Mouse (Mus musculus): ENCODE results near the gene Pet100. TPM values are rescaled to one million over a fixed set of nuclear protein-coding genes. Genes with fewer than 3 reads are reported as not detected.
"Not testable (repeated sequence)": the region's sequence is repeated elsewhere in the genome, so short reads cannot be mapped to it uniquely, and the experiment has no call there.

Pet100 gene
- polyA plus RNA-seq (2015; fragmentation: Nextera tagmentation; extraction: Ambion mirVana) = 93.4 and 99.6 TPM in 2 replicates

DNA sequence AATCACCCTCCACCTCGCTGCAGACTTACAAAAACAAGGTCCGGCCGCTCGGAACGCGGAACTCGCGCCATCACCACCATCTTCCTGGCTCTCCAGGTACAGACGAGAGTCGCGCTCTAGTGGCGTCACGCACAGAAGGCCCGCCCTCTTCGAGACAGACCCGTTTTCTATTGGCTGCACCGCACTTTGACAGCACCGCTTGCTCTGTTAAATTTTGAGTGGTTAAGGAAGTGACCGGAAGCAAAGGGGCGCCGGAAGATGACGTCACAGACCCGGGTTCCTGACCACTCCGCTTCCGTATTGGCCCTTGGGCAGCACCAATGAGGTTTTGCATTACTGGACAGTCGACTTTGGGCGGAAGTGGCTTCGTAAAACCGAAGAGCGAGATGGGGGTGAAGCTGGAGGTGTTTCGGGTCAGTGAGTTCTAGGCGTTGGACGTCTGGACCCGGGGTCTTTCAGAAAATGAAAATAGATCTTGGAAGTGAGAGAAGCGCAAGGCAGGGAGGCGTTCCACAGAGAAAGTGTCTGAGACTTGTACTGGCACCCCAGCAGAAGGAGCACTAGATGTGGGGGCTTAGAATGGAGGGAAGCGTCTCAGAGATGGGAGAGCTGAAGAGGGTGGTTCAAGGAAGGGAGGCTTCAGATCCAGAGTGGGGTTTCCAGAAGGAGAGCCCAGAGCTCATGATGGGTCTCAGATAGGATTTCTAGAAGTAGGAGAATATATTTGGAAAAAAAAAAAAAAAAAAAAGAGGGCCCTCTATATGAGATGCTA lies at the start of gene Pet100, which contains the start of gene Xab2:
Pet100 (plus strand) TSS at position 350 of the 772 bp plus-strand sequence.
Xab2 (minus strand) TSS at position 118 of the 772 bp plus-strand sequence.
- DNase-seq = peak; percentile 99
- H3K9me3 ChIP-seq (replicated peaks) = no peaks in the 10 kb centered on the region
- peaks cover 32% of the 10 kb centered on the region for H3K36me3 ChIP-seq
- H3K27ac ChIP-seq = peak within 1 kb of the TSS; percentile 53
- H3K4me2 ChIP-seq = peak within 1 kb of the TSS; percentile 88
- H3K9ac ChIP-seq = peak within 1 kb of the TSS; percentile 86
- H3K27me3 ChIP-seq = no peaks in the 10 kb centered on the region
- ATAC-seq (ENCODE audit: low read depth) = peak; percentile 97
- H3K4me1 ChIP-seq (replicated peaks) = peaks cover 32% of the 10 kb centered on the region
- under 1% methylated on average over 37 of the region's 37 CpGs for WGBS (ENCODE audit: insufficient replicate concordance)
- H3K4me3 ChIP-seq (replicated peaks) = peak within 1 kb of the TSS; percentile 95

DNA sequence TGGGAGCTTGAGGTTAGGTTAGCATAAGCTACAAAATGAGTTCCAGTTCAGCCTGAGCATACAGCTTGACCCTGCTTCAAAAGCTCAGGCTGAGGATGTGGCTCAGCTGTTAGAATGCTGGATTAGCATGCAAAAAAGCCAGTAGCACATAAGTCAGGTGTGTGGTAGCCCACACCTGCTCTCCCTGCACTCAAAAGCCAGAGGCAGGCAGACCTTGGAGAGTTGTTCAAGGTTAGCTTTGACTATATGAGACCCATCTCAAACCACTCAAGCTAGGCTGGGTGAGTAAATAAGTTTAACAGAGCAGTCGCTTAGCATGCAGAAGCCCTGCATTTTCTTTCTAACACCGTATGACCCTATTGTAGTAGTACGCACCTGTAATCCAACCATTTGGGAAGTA lies 46.8 kb upstream of the Pet100 start:
- H3K4me1 ChIP-seq (replicated peaks) = peaks cover 7% of the 10 kb centered on the region
- DNase-seq (no peak), ATAC-seq (ENCODE audit: low read depth) (no peak)
- no peaks in the 10 kb centered on the region for H3K9me3 ChIP-seq (replicated peaks)
- no peak overlapping the region for H3K27ac ChIP-seq
- WGBS (ENCODE audit: insufficient replicate concordance) = 71% methylated on average over 3 of the region's 3 CpGs
- H3K4me2 ChIP-seq = no peak overlapping the region
- no peaks in the 10 kb centered on the region for H3K27me3 ChIP-seq
- H3K9ac ChIP-seq = no peak overlapping the region
- no peaks in the 10 kb centered on the region for H3K36me3 ChIP-seq
- no peak overlapping the region for H3K4me3 ChIP-seq (replicated peaks)

DNA sequence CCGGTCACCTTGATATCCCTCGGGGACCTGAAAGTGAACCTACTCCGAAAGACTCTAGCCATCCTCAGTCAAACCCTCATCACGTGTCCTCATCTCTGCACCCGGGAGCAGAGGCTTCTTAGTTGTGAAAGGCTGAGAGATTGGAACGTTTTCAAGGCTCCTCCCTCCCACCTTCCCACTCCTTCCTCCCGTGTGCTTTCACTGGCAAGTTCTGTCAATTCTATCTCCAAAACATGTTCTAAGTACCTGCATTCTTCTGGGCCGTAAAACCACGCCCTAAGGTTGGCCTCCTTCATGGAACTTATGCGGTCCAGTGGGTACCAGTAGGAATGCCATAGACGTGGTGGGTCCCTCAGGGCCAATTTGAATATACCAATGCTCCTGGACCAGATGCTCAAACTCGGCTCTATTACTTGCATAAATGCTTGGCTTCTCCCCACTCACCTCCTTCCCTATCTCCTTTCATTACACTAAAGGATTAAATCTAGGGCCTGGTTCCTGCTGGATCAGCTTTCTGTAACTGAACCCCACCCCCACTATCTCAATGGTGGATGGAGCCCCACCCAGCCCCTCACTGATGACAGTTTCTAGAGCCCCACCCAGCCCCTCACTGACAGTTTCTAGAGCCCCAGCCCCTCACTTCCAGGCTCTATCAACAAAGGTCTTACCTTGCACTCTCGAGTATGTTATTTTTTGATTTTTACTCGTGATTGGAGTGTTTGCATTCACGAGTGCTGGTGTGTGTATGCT lies 45.0 kb upstream of the Pet100 start:
- Histone ChIP-seq H3K9me3 (replicated peaks) (no peaks in the 10 kb centered on the region), H3K4me2 (no peak overlapping the region), H3K27me3 (no peaks in the 10 kb centered on the region), H3K9ac (no peak overlapping the region), H3K27ac (no peak overlapping the region), H3K36me3 (no peaks in the 10 kb centered on the region), H3K4me3 (replicated peaks) (no peak overlapping the region), H3K4me1 (replicated peaks) (peaks cover 7% of the 10 kb centered on the region)
- DNase-seq (no peak), ATAC-seq (ENCODE audit: low read depth) (no peak)
- WGBS (ENCODE audit: insufficient replicate concordance) = 57% methylated on average over 15 of the region's 15 CpGs

DNA sequence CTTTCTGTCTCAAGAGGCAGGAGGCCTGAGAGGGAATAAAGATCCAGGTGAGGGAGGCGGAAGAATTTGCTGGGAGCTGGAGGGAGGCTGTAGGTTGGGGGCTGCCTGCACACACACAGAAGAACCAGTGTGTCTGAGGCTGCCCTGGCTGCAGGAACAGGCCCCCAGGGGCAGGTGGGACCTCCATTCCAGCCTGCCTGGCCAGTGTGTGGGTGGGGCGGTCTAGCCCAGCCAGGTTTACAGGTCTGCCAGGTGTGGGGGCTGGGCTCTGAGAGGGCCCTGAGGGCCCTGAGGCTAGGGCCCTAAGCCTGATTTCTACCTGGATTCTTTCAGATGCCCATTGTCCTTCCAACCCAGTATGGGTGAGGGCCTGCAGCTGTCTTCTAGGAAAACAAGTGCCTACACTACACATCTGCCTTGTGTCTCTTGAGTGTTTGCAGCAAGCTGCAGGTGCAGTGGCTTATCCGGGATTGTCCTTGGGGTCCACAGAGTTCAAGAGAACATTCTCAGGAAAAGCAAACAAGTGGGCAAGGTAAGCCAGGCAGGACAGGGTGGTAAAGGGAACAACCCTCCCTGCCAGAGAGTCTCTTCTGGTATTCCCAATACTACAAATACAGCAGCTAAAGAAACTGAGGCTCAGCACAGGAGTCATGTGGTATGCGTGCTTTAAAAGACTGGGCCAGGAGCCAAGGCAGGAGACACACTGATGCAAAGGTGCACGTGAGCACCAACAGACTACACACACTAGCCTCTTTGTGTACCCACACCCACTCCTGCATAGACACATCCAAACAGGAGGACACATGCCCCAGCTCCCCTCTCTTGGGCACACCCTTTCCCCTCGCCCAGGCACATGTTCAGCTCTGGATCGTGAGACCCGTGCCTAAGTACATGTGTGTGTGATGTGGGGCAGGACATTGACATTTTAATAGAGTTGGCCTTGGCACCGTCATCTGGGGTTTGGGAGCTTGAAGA lies 41.7 kb upstream of the Pet100 start:
- 73% methylated on average over 9 of the region's 9 CpGs for WGBS (ENCODE audit: insufficient replicate concordance)
- H3K9me3 ChIP-seq (replicated peaks) = no peaks in the 10 kb centered on the region
- H3K4me1 ChIP-seq (replicated peaks) = peaks cover 7% of the 10 kb centered on the region
- no peak overlapping the region for H3K4me2 ChIP-seq
- ATAC-seq (ENCODE audit: low read depth) (no peak), DNase-seq (no peak)
- H3K4me3 ChIP-seq (replicated peaks) = no peak overlapping the region
- H3K9ac ChIP-seq = no peak overlapping the region
- H3K27me3 ChIP-seq = no peaks in the 10 kb centered on the region
- H3K27ac ChIP-seq = no peak overlapping the region
- H3K36me3 ChIP-seq = no peaks in the 10 kb centered on the region

DNA sequence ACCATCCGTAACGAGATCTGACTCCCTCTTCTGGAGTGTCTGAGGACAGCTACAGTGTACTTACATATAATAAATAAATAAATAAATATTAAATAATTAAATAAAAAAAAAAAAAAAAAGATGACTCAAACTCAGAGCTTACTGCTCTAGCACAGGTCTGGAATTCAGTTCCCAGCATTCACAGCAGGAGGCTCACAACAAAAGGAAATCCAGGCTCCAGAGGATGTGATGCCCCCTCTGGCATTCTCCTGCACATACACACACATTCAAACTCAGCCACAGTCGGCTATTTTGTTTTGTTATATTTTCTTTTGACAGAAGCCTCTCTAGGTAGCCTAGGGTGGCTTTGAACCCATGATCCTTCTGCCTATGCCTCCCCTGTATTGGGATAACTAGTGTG lies 39.4 kb upstream of the Pet100 start:
- not testable (repeated sequence) for H3K9ac ChIP-seq; H3K9me3 ChIP-seq (replicated peaks); H3K4me2 ChIP-seq; H3K27ac ChIP-seq; DNase-seq; ATAC-seq (ENCODE audit: low read depth); H3K4me3 ChIP-seq (replicated peaks); H3K27me3 ChIP-seq; H3K36me3 ChIP-seq
- WGBS (ENCODE audit: insufficient replicate concordance) = 51% methylated on average over 1 of the region's 3 CpGs
- peaks cover 12% of the 10 kb centered on the region for H3K4me1 ChIP-seq (replicated peaks)

DNA sequence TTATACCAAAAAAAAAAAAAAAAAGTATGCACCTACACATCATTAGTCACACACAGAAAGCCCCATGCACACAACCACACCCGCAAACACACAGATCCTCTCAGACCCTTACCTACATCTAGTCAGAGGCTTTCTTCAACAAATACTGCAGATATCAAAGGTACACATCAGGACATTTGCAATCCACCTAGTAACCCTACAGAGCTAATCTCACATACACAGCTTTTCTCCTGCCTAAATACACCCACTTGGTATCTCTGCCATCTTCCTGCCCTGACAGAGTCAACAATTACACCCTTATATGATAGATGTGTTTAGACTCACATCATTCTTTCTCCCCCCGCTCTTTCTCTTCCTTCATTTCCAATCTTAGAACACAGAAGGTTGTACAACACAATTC lies 34.9 kb upstream of the Pet100 start:
- H3K27ac ChIP-seq = no peak overlapping the region
- H3K4me2 ChIP-seq = peak overlapping the region; percentile 95
- no peak for DNase-seq
- H3K9ac ChIP-seq = no peak overlapping the region
- H3K9me3 ChIP-seq (replicated peaks) = no peaks in the 10 kb centered on the region
- ATAC-seq (ENCODE audit: low read depth) = peak; percentile 60
- 32% methylated on average over 2 of the region's 2 CpGs for WGBS (ENCODE audit: insufficient replicate concordance)
- H3K36me3 ChIP-seq = no peaks in the 10 kb centered on the region
- peaks cover 12% of the 10 kb centered on the region; the same call in 1 of the 2 replicates for H3K27me3 ChIP-seq
- no peak overlapping the region for H3K4me3 ChIP-seq (replicated peaks)
- peaks cover 29% of the 10 kb centered on the region for H3K4me1 ChIP-seq (replicated peaks)

DNA sequence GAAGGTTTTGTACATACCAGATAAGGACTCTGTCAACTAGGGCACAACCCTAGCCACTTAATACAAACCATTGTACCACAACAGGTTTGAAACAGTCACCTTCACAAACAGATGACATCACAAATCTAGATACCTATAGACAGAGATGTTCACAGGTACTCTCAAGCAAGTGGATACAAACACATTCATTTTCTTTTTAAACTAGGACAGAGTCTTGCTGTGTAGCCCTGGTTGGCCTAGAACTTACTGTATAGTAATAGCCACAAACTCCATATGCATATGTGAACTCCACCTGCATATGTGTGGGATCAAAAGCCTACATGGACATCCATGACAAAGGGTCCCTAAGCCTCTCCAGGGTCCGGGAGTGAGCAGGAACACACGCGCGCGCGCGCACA lies 34.4 kb upstream of the Pet100 start, which contains the start of gene Camsap3:
Camsap3 (plus strand) TSS at position 301 of the 398 bp plus-strand sequence.
- WGBS (ENCODE audit: insufficient replicate concordance) = 10% methylated on average over 7 of the region's 7 CpGs
- DNase-seq (no peak), ATAC-seq (ENCODE audit: low read depth) (peak; percentile 22)
- Histone ChIP-seq H3K4me2 (peak within 1 kb of the TSS; percentile 95), H3K9ac (peak within 1 kb of the TSS; percentile 72), H3K36me3 (no peaks in the 10 kb centered on the region), H3K9me3 (replicated peaks) (no peaks in the 10 kb centered on the region), H3K4me1 (replicated peaks) (peaks cover 29% of the 10 kb centered on the region), H3K27ac (peak within 1 kb of the TSS; percentile 12; the same call in 1 of the 2 replicates), H3K27me3 (peaks cover 12% of the 10 kb centered on the region; the same call in 1 of the 2 replicates), H3K4me3 (replicated peaks) (peak within 1 kb of the TSS; percentile 71)

DNA sequence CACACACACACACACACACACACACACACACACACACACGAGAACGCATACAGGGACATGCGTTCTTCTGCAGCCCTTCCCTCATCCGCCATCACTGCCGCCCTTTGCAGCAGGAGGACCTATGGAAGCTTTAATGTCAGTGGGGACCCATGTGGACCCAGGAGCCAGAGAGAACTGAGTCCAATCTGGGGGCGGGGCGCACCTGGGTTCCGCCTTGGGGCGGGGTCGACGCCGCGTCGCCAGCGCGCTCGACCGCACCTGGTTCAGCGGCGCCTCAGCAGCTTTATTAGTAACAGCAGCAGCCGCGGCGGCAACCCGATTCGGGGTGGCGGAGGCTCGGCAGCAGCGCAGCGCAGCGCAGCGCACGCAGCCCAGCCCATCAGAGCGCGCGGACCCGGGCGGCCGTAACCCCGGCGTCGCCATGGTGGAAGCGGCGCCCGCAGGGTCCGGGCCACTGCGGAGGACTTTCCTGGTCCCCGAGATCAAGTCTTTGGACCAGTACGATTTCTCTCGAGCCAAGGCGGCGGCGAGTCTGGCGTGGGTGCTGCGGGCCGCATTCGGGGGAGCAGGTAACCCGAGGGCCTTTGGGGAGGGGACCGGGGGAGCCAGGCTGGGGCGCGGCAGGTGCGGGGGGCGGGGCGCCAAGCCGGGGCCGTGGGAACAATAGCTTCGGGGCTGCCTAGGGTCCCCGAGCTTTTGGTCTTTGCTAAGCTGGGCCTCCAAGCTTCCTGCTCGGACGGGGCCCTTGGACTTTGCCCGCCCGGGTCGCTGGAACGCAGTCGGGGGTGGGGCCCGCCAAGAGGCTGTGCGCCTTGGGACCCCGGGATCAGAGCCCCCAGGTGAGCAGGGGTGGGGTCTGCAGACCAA lies 33.7 kb upstream of the Pet100 start:
- H3K9ac ChIP-seq = peak overlapping the region; percentile 72
- DNase-seq (peak; percentile 45), ATAC-seq (ENCODE audit: low read depth) (peak; percentile 69)
- peaks cover 12% of the 10 kb centered on the region; the same call in 1 of the 2 replicates for H3K27me3 ChIP-seq
- WGBS (ENCODE audit: insufficient replicate concordance) = 1% methylated on average over 72 of the region's 77 CpGs
- no peaks in the 10 kb centered on the region for H3K36me3 ChIP-seq
- peaks cover 29% of the 10 kb centered on the region for H3K4me1 ChIP-seq (replicated peaks)
- H3K9me3 ChIP-seq (replicated peaks) = no peaks in the 10 kb centered on the region
- H3K4me3 ChIP-seq (replicated peaks) = peak overlapping the region; percentile 71
- peak overlapping the region; percentile 12; the same call in 1 of the 2 replicates for H3K27ac ChIP-seq
- H3K4me2 ChIP-seq = peak overlapping the region; percentile 95

DNA sequence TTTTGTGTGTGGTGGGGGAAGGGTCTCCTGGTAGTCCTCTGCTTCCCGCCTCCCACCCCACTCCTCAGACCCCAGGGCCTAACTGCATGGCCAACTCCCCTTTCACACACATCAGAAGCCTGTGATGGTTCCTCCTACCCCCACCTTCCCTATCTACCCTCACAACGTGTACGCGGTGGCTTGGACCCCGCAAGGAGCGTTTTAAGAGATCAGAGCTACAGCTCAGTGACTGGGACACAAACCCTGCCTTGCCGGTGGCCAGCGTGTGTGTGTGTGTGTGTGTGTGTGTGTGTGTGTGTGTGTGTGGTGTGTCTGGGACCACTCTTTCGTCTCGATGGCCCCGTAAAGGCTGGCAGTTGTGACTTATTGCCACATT lies 33.1 kb upstream of the Pet100 start:
- DNase-seq = no peak
- Histone ChIP-seq H3K4me3 (replicated peaks) (peak overlapping the region; percentile 71), H3K9ac (peak overlapping the region; percentile 72), H3K4me2 (peak overlapping the region; percentile 95), H3K27me3 (peaks cover 12% of the 10 kb centered on the region; the same call in 1 of the 2 replicates), H3K36me3 (no peaks in the 10 kb centered on the region), H3K9me3 (replicated peaks) (no peaks in the 10 kb centered on the region), H3K27ac (peak overlapping the region; percentile 12; the same call in 1 of the 2 replicates), H3K4me1 (replicated peaks) (peaks cover 29% of the 10 kb centered on the region)
- 18% methylated on average over 11 of the region's 11 CpGs for WGBS (ENCODE audit: insufficient replicate concordance)
- ATAC-seq (ENCODE audit: low read depth) = peak; percentile 14; the same call in 1 of the 2 replicates

DNA sequence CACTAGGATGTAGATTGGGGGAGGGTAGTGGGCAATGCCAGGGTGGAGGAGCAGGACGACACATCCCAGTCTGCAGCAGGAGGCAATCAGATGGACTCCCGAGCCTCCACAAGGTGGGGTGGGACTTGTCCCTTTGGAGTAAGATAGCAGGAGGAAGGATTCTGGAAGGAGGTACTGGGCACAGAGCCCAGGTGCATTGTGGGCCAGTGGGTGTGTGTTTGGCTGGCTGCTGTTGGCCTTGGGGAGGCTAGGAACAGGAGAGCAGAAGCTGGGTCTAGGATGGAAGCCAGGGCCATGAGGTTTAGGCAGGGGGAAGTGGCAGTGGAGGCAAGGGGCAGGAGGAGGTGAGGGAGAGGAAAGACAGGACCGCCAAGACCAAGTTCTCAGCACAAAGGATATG lies 27.9 kb upstream of the Pet100 start:
- DNase-seq (no peak), ATAC-seq (ENCODE audit: low read depth) (no peak)

More for the DNA sequence above, 27.9 kb upstream of the Pet100 start:
- 49% methylated on average over 3 of the region's 3 CpGs for WGBS (ENCODE audit: insufficient replicate concordance)
- Histone ChIP-seq H3K27ac (no peak overlapping the region), H3K4me2 (no peak overlapping the region), H3K4me3 (replicated peaks) (no peak overlapping the region), H3K4me1 (replicated peaks) (peaks cover 2% of the 10 kb centered on the region; the same call in 1 of the 2 replicates), H3K9ac (no peak overlapping the region), H3K9me3 (replicated peaks) (no peaks in the 10 kb centered on the region), H3K36me3 (no peaks in the 10 kb centered on the region), H3K27me3 (no peaks in the 10 kb centered on the region)
